Mouse (Mus musculus) hindbrain, embryonic 11.5 days (tissue): ENCODE data around the gene Crls1. TPM values are rescaled to one million over a fixed set of nuclear protein-coding genes. Genes with fewer than 3 reads are reported as not detected.

Experiments used
- ATAC-seq: fragments of 200-750 bp; cut with Nextera tagmentation; 2 replicates; pipeline ENCODE4 v1.8.0; 2017; ENCODE audit warnings: mild to moderate bottlenecking, moderate TSS enrichment, moderate library complexity; ENCODE audit not compliant: low FRiP score
- DNase-seq: peaks from one replicate; pipeline ENCODE4 v3.0.0-alpha.2; 2015; ENCODE audit warnings: low spot score
- H3K27ac ChIP-seq: fragments of 300-500 bp; sonication (generic); 2 replicates; pipeline ENCODE4 v1.5.1; 2014; ENCODE audit warnings: mild to moderate bottlenecking, low read depth, low read length
- H3K27me3 ChIP-seq: fragments of 300-500 bp; sonication (generic); 2 replicates; pipeline ENCODE4 v1.6.1; 2014; ENCODE audit warnings: mild to moderate bottlenecking, low read length, moderate library complexity, mixed read lengths; ENCODE audit not compliant: control insufficient read depth, insufficient read depth
- H3K36me3 ChIP-seq: fragments of 300-500 bp; sonication (generic); 2 replicates; pipeline ENCODE4 v1.6.1; 2014; ENCODE audit warnings: mild to moderate bottlenecking, low read length, moderate library complexity, mixed read lengths; ENCODE audit not compliant: control insufficient read depth, insufficient read depth
- H3K4me1 ChIP-seq: fragments of 300-500 bp; sonication (generic); replicated peaks from 2 replicates; pipeline ENCODE4 v1.6.1; 2014; ENCODE audit warnings: low read length, mixed read lengths; ENCODE audit not compliant: control insufficient read depth, insufficient read depth
- H3K4me2 ChIP-seq: fragments of 300-500 bp; sonication (generic); replicated peaks from 2 replicates; pipeline ENCODE4 v1.6.1; 2014; ENCODE audit warnings: mild to moderate bottlenecking, low read depth, low read length
- H3K4me3 ChIP-seq: fragments of 300-500 bp; sonication (generic); 2 replicates; pipeline ENCODE4 v1.5.1; 2014; ENCODE audit warnings: low read depth, low read length
- H3K9ac ChIP-seq: fragments of 300-500 bp; sonication (generic); 2 replicates; pipeline ENCODE4 v1.6.1; 2014; ENCODE audit warnings: low read depth, low read length
- H3K9me3 ChIP-seq: fragments of 300-500 bp; sonication (generic); 2 replicates; pipeline ENCODE4 v1.6.1; 2016; ENCODE audit warnings: low read length; ENCODE audit not compliant: control insufficient read depth
- WGBS: fragments of 180-500 bp; shearing (Covaris S2); extraction: QIAGEN DNeasy Blood & Tissue Kit; methylation state at CpG from one replicate; pipeline ENCODE4 v1.1.7; 2014; 5-methylcytosine and 5-hydroxymethylcytosine counted together
- polyA plus RNA-seq: library from polyadenylated mRNA; unstranded; fragments of >200 nt; fragmentation: Nextera tagmentation; extraction: Ambion mirVana; gene quantifications from 2 replicates; pipeline ENCODE4 v1.2.1, GENCODE M21; 2014

The Crls1 gene
- polyA plus RNA-seq, 1 experiment from 2014 or later: 11.5 TPM

DNA sequence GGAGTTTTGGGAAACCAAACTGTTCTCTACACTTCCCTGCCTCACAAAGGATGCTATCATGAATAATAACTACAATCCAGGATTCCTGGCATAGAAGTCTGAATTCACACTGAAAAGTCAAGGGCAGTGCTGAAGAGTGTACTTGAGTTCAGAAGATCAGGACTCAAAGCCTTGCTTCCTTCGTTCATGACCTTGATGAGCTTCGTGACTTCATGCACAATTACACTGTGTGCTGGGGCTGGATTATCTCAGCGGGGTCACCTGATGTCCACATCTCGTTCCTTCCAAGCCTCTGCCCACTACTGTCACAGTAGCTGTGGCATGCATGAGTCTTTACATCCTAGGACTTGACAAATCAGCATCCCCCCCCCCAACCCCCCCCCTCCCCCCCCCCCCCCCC lies 55.2 kb downstream of the Crls1 start:
- Histone ChIP-seq H3K27ac (no peak overlapping the region), H3K27me3 (no peaks in the 10 kb centered on the region), H3K36me3 (no peaks in the 10 kb centered on the region), H3K4me1 (no peaks in the 10 kb centered on the region), H3K4me3 (no peak overlapping the region), H3K9ac (no peak overlapping the region), H3K9me3 (no peaks in the 10 kb centered on the region), H3K4me2 (no peak overlapping the region)
- no peak for DNase-seq
- no peak for ATAC-seq
- 87% methylated on average over 4 of the region's 4 CpGs for WGBS

DNA sequence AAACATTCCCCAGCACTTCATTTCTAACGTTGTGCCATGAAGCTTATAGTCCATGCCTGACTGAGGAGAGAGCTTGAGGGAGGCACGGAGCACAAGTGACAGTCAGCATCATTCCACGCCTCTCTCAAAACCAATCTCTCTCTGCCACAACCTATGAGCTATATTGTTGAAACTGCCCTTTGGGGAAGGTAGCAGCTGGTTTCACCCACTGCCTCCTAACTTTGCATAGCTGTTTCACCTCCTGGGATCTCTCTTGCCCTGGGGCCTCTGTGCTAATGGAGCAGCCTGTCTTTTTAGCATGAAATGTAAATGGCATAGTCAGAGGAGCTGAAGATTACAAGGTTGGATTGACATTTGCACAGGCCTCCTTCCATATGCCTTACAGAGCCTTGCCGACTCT lies 55.6 kb downstream of the Crls1 start:
- WGBS: 67% methylated on average over 4 of the region's 4 CpGs
- Histone ChIP-seq H3K36me3 (no peaks in the 10 kb centered on the region), H3K9me3 (no peaks in the 10 kb centered on the region), H3K9ac (no peak overlapping the region), H3K4me3 (no peak overlapping the region), H3K4me2 (no peak overlapping the region), H3K27ac (no peak overlapping the region), H3K4me1 (no peaks in the 10 kb centered on the region), H3K27me3 (no peaks in the 10 kb centered on the region)
- peak; percentile 12 for DNase-seq
- ATAC-seq: peak; percentile 23; the same call in 1 of the 2 replicates

DNA sequence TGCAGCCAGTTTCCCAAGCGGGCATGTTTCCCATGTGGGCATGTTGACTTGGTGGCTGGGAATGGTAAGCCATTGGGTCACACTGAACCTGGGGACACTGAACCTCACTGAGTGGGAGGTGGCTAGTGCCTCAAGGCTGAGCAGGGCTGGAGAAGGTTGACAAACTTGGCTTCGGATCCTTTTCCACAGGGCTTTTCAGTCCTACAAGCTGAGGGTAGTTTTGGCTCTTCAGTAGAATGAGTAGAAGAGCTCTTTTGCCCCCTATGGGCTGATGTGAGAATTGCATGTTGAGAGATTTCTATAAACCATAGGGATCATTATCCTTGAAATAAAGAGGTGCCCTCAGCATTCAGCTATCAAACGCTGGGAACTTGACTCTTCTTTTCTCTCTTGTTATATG lies 57.0 kb downstream of the Crls1 start:
- WGBS: 35% methylated on average over 3 of the region's 3 CpGs
- no peaks in the 10 kb centered on the region for H3K36me3 ChIP-seq
- H3K4me3 ChIP-seq: no peak overlapping the region
- no peak overlapping the region for H3K9ac ChIP-seq
- no peak overlapping the region for H3K4me2 ChIP-seq
- DNase-seq (peak; percentile 83), ATAC-seq (peak; percentile 78)
- no peaks in the 10 kb centered on the region for H3K27me3 ChIP-seq
- H3K9me3 ChIP-seq: no peaks in the 10 kb centered on the region
- H3K4me1 ChIP-seq: no peaks in the 10 kb centered on the region
- H3K27ac ChIP-seq: no peak overlapping the region

DNA sequence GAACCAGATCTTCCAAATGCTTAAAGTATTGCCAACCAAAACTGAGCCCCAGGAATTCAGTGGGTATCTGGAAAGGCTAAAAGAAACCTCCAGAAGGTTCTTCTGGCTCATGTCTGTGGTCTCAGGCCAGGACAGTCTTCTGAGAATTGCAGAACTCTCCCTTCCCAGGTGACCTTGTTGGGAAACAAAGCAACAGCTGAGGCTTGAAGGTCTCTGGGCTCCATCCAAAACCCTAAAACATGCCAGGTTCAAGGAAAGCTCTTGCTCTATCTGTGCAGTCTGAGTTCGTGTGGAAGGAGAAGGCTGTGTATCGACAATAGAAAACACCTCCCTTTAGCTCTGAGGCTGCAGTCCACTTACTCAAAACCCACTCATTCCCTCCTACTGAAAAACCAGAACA lies 58.5 kb downstream of the Crls1 start:
- DNase-seq (no peak), ATAC-seq (no peak)
- 70% methylated on average over 2 of the region's 2 CpGs for WGBS

DNA sequence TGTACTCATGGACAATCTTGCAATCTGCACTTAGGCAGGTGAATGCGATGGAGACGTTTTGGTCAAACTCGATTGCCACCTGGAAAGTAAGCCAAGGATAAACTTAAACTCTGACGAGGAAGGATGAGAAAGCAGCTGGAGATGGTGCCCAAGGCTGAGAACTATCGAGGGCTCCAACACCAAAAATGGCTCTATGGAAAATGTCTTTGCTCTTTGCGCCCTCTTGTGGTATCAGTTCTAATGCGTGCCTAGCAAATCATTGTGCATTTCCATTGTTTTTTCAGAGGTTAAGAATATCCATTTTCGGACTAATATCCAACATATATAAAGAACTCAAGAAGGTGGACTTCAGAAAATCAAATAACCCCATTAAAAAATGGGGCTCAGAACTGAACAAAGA lies 60.3 kb downstream of the Crls1 start:
- no peak overlapping the region for H3K27ac ChIP-seq
- no peaks in the 10 kb centered on the region for H3K36me3 ChIP-seq
- no peak overlapping the region for H3K4me2 ChIP-seq
- no peaks in the 10 kb centered on the region for H3K9me3 ChIP-seq
- DNase-seq: peak; percentile 66
- H3K4me3 ChIP-seq: no peak overlapping the region
- WGBS: 31% methylated on average over 8 of the region's 8 CpGs
- no peaks in the 10 kb centered on the region for H3K27me3 ChIP-seq
- no peak overlapping the region for H3K9ac ChIP-seq
- H3K4me1 ChIP-seq: no peaks in the 10 kb centered on the region
- ATAC-seq: no peak

More for the DNA sequence above, 58.5 kb downstream of the Crls1 start:
- Histone ChIP-seq H3K27ac (no peak overlapping the region), H3K9me3 (no peaks in the 10 kb centered on the region), H3K27me3 (no peaks in the 10 kb centered on the region), H3K9ac (no peak overlapping the region), H3K4me3 (no peak overlapping the region), H3K36me3 (no peaks in the 10 kb centered on the region), H3K4me1 (no peaks in the 10 kb centered on the region), H3K4me2 (no peak overlapping the region)

DNA sequence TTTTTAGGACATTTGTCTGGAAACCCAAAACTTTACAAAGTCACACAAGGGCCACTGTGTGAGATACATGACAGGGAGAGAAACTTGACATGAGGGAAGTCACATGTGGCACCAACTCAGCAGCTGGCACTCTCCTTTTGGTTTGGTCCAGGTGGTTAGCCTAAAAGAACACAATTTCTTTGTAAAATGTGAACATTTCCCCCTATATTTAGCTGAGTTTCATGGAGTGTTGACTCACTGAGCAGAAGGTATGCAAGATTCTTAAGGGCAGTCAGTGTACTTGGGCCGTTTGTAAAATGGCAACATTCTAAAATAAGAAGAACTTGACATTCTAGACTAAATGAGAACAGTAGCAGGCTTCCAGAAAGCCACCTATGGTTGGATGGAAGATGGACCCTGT lies 68.3 kb downstream of the Crls1 start:
- Histone ChIP-seq H3K36me3 (no peaks in the 10 kb centered on the region), H3K27ac (no peak overlapping the region), H3K4me2 (no peak overlapping the region), H3K9ac (no peak overlapping the region), H3K27me3 (no peaks in the 10 kb centered on the region), H3K4me3 (no peak overlapping the region), H3K9me3 (no peaks in the 10 kb centered on the region), H3K4me1 (no peaks in the 10 kb centered on the region)
- DNase-seq (no peak), ATAC-seq (no peak)
- whole genome bisulfite sequencing: 92% methylated on average over 1 of the region's 1 CpGs

Other genes with a start within 250 kb of the Crls1 start
- 18.0 and 20.0 TPM in 2 replicates for gene Shld1, start 159.7 kb upstream of the Crls1 start, polyA plus RNA-seq
- 23.8 and 27.5 TPM in 2 replicates for gene Chgb, start 65.4 kb upstream of the Crls1 start, polyA plus RNA-seq
- gene Trmt6, start 30.6 kb upstream of the Crls1 start, polyA plus RNA-seq: 30.0 and 30.7 TPM in 2 replicates
- 18.8 and 23.5 TPM in 2 replicates for gene Mcm8, start 30.5 kb upstream of the Crls1 start, polyA plus RNA-seq
- gene Lrrn4, start 34.2 kb downstream of the Crls1 start, polyA plus RNA-seq: 0.35 TPM in 1 of 2 replicates, not detected in the other
- gene Fermt1, start 99.2 kb downstream of the Crls1 start, polyA plus RNA-seq: 1.6 and 6.0 TPM in 2 replicates